Mouse (Mus musculus): ENCODE measurements at regions not wholly inside any gene's neighbourhood (a gene's known extent, or its start where the extent isn't known, plus 50 kb on each side); places are given as distances from the start of the nearest gene placed in this dataset.

GRCm38 (mm10) chr3:148561211-148561610, 429.1 kb downstream of the Adgrl2 start:
- Histone ChIP-seq H3K27me3 (ENCODE audit: control insufficient read depth, insufficient read depth, low read length) (no peaks in the 10 kb centered on the region), H3K9me3 (ENCODE audit: control insufficient read depth, low read length) (no peaks in the 10 kb centered on the region), H3K4me1 (ENCODE audit: control insufficient read depth, insufficient read depth, low read length) (no peaks in the 10 kb centered on the region), H3K27ac (replicated peaks; ENCODE audit: low read depth, low read length) (no peak overlapping the region), H3K9ac (ENCODE audit: low read length) (no peak overlapping the region), H3K36me3 (ENCODE audit: control insufficient read depth, insufficient read depth, low read length) (no peaks in the 10 kb centered on the region), H3K4me2 (ENCODE audit: low read depth, severe bottlenecking) (no peak overlapping the region), H3K4me3 (ENCODE audit: low read depth, low read length) (no peak overlapping the region)
- DNase-seq (ENCODE audit: low spot score) (no peak), ATAC-seq (ENCODE audit: insufficient number of reproducible peaks, low FRiP score, low TSS enrichment, low read depth) (no peak)
- 78% methylated on average over 4 of the region's 4 CpGs for WGBS

- no peak for DNase-seq (ENCODE audit: low spot score)
Observed at GRCm38 (mm10) chr3:148559752-148560460, 430.4 kb downstream of the Adgrl2 start.

GRCm38 (mm10) chr3:148558592-148559157, 431.7 kb downstream of the Adgrl2 start:
- WGBS, result 71% methylated on average over 5 of the region's 5 CpGs
- Histone ChIP-seq H3K9me3 (ENCODE audit: control insufficient read depth, low read length) (no peaks in the 10 kb centered on the region), H3K27me3 (ENCODE audit: control insufficient read depth, insufficient read depth, low read length) (no peaks in the 10 kb centered on the region), H3K4me3 (ENCODE audit: low read depth, low read length) (no peak overlapping the region), H3K4me1 (ENCODE audit: control insufficient read depth, insufficient read depth, low read length) (no peaks in the 10 kb centered on the region), H3K27ac (replicated peaks; ENCODE audit: low read depth, low read length) (no peak overlapping the region), H3K9ac (ENCODE audit: low read length) (no peak overlapping the region), H3K36me3 (ENCODE audit: control insufficient read depth, insufficient read depth, low read length) (no peaks in the 10 kb centered on the region), H3K4me2 (ENCODE audit: low read depth, severe bottlenecking) (no peak overlapping the region)
- DNase-seq (ENCODE audit: low spot score), result no peak
- ATAC-seq (ENCODE audit: insufficient number of reproducible peaks, low FRiP score, low TSS enrichment, low read depth), result no peak

More at GRCm38 (mm10) chr3:148559752-148560460, 430.4 kb downstream of the Adgrl2 start:
- Histone ChIP-seq H3K27ac (replicated peaks; ENCODE audit: low read depth, low read length) (no peak overlapping the region), H3K4me1 (ENCODE audit: control insufficient read depth, insufficient read depth, low read length) (no peaks in the 10 kb centered on the region), H3K4me3 (ENCODE audit: low read depth, low read length) (no peak overlapping the region), H3K9me3 (ENCODE audit: control insufficient read depth, low read length) (no peaks in the 10 kb centered on the region), H3K27me3 (ENCODE audit: control insufficient read depth, insufficient read depth, low read length) (no peaks in the 10 kb centered on the region), H3K9ac (ENCODE audit: low read length) (no peak overlapping the region), H3K36me3 (ENCODE audit: control insufficient read depth, insufficient read depth, low read length) (no peaks in the 10 kb centered on the region), H3K4me2 (ENCODE audit: low read depth, severe bottlenecking) (no peak overlapping the region)
- ATAC-seq (ENCODE audit: insufficient number of reproducible peaks, low FRiP score, low TSS enrichment, low read depth), result no peak
- WGBS, result 84% methylated on average over 13 of the region's 13 CpGs

GRCm38 (mm10) chr3:148555324-148555723, 435.0 kb downstream of the Adgrl2 start:
- Histone ChIP-seq H3K4me1 (ENCODE audit: control insufficient read depth, insufficient read depth, low read length) (no peaks in the 10 kb centered on the region), H3K4me3 (ENCODE audit: low read depth, low read length) (no peak overlapping the region), H3K9ac (ENCODE audit: low read length) (no peak overlapping the region), H3K27ac (replicated peaks; ENCODE audit: low read depth, low read length) (no peak overlapping the region), H3K4me2 (ENCODE audit: low read depth, severe bottlenecking) (no peak overlapping the region), H3K9me3 (ENCODE audit: control insufficient read depth, low read length) (no peaks in the 10 kb centered on the region), H3K36me3 (ENCODE audit: control insufficient read depth, insufficient read depth, low read length) (no peaks in the 10 kb centered on the region), H3K27me3 (ENCODE audit: control insufficient read depth, insufficient read depth, low read length) (no peaks in the 10 kb centered on the region)
- DNase-seq (ENCODE audit: low spot score), result no peak
- ATAC-seq (ENCODE audit: insufficient number of reproducible peaks, low FRiP score, low TSS enrichment, low read depth), result no peak
- 46% methylated on average over 8 of the region's 8 CpGs for WGBS

GRCm38 (mm10) chr3:148550716-148551115, 439.6 kb downstream of the Adgrl2 start:
- no peak overlapping the region for H3K9ac ChIP-seq (ENCODE audit: low read length)
- H3K4me2 ChIP-seq (ENCODE audit: low read depth, severe bottlenecking), result no peak overlapping the region
- 97% methylated on average over 2 of the region's 2 CpGs for WGBS
- H3K4me1 ChIP-seq (ENCODE audit: control insufficient read depth, insufficient read depth, low read length), result no peaks in the 10 kb centered on the region
- ATAC-seq (ENCODE audit: insufficient number of reproducible peaks, low FRiP score, low TSS enrichment, low read depth) (no peak), DNase-seq (ENCODE audit: low spot score) (no peak)
- H3K27ac ChIP-seq (replicated peaks; ENCODE audit: low read depth, low read length), result no peak overlapping the region
- H3K9me3 ChIP-seq (ENCODE audit: control insufficient read depth, low read length), result no peaks in the 10 kb centered on the region
- H3K4me3 ChIP-seq (ENCODE audit: low read depth, low read length), result no peak overlapping the region
- no peaks in the 10 kb centered on the region for H3K36me3 ChIP-seq (ENCODE audit: control insufficient read depth, insufficient read depth, low read length)
- no peaks in the 10 kb centered on the region for H3K27me3 ChIP-seq (ENCODE audit: control insufficient read depth, insufficient read depth, low read length)

- WGBS, result 88% methylated on average over 6 of the region's 6 CpGs
- ATAC-seq (ENCODE audit: insufficient number of reproducible peaks, low FRiP score, low TSS enrichment, low read depth) (no peak), DNase-seq (ENCODE audit: low spot score) (no peak)
- H3K4me2 ChIP-seq (ENCODE audit: low read depth, severe bottlenecking), result no peak overlapping the region
- no peak overlapping the region for H3K4me3 ChIP-seq (ENCODE audit: low read depth, low read length)
- no peaks in the 10 kb centered on the region for H3K36me3 ChIP-seq (ENCODE audit: control insufficient read depth, insufficient read depth, low read length)
- H3K9ac ChIP-seq (ENCODE audit: low read length), result no peak overlapping the region
- no peaks in the 10 kb centered on the region for H3K4me1 ChIP-seq (ENCODE audit: control insufficient read depth, insufficient read depth, low read length)
- no peaks in the 10 kb centered on the region for H3K9me3 ChIP-seq (ENCODE audit: control insufficient read depth, low read length)
- H3K27ac ChIP-seq (replicated peaks; ENCODE audit: low read depth, low read length), result no peak overlapping the region
- H3K27me3 ChIP-seq (ENCODE audit: control insufficient read depth, insufficient read depth, low read length), result no peaks in the 10 kb centered on the region
Observed at GRCm38 (mm10) chr3:148544929-148545328, 445.4 kb downstream of the Adgrl2 start.

- no peak overlapping the region for H3K4me3 ChIP-seq (ENCODE audit: low read depth, low read length)
- no peak overlapping the region for H3K9ac ChIP-seq (ENCODE audit: low read length)
- H3K4me2 ChIP-seq (ENCODE audit: low read depth, severe bottlenecking), result no peak overlapping the region
- H3K9me3 ChIP-seq (ENCODE audit: control insufficient read depth, low read length), result no peaks in the 10 kb centered on the region
- H3K36me3 ChIP-seq (ENCODE audit: control insufficient read depth, insufficient read depth, low read length), result no peaks in the 10 kb centered on the region
- DNase-seq (ENCODE audit: low spot score) (no peak), ATAC-seq (ENCODE audit: insufficient number of reproducible peaks, low FRiP score, low TSS enrichment, low read depth) (no peak)
- whole genome bisulfite sequencing, result 89% methylated on average over 5 of the region's 5 CpGs
- H3K27me3 ChIP-seq (ENCODE audit: control insufficient read depth, insufficient read depth, low read length), result no peaks in the 10 kb centered on the region
- no peak overlapping the region for H3K27ac ChIP-seq (replicated peaks; ENCODE audit: low read depth, low read length)
- H3K4me1 ChIP-seq (ENCODE audit: control insufficient read depth, insufficient read depth, low read length), result no peaks in the 10 kb centered on the region
Observed at GRCm38 (mm10) chr3:148542217-148542616, 448.1 kb downstream of the Adgrl2 start.

GRCm38 (mm10) chr3:148537669-148538271, 452.6 kb downstream of the Adgrl2 start:
- Histone ChIP-seq H3K27me3 (ENCODE audit: control insufficient read depth, insufficient read depth, low read length) (no peaks in the 10 kb centered on the region), H3K4me1 (ENCODE audit: control insufficient read depth, insufficient read depth, low read length) (no peaks in the 10 kb centered on the region), H3K4me2 (ENCODE audit: low read depth, severe bottlenecking) (no peak overlapping the region), H3K9ac (ENCODE audit: low read length) (no peak overlapping the region), H3K9me3 (ENCODE audit: control insufficient read depth, low read length) (no peaks in the 10 kb centered on the region), H3K4me3 (ENCODE audit: low read depth, low read length) (no peak overlapping the region), H3K36me3 (ENCODE audit: control insufficient read depth, insufficient read depth, low read length) (no peaks in the 10 kb centered on the region), H3K27ac (replicated peaks; ENCODE audit: low read depth, low read length) (no peak overlapping the region)
- ATAC-seq (ENCODE audit: insufficient number of reproducible peaks, low FRiP score, low TSS enrichment, low read depth) (no peak), DNase-seq (ENCODE audit: low spot score) (no peak)
- 73% methylated on average over 4 of the region's 4 CpGs for WGBS
